Mouse (Mus musculus) left cerebral cortex, postnatal 4 days (tissue): ENCODE results near the gene Igf2bp2. TPM values are rescaled to one million over a fixed set of nuclear protein-coding genes. Genes with fewer than 3 reads are reported as not detected.

Experiments used
- DNase-seq: peaks from one replicate; pipeline ENCODE4 v3.0.0-alpha.2; 2022
- intact Hi-C: fragments of 180-260 bp; cut with DNase I; formaldehyde crosslinking; loops from one replicate; pipeline ENCODE4 v1.15.1; 2025
- total RNA-seq, 2 experiments: library from RNA; stranded (reverse); gene quantifications; 2 replicates each; pipeline ENCODE4 v1.2.3; 2021

Igf2bp2 gene
- total RNA-seq, 2 experiments from 2014 or later: 7.1 to 10.0 TPM

DNA sequence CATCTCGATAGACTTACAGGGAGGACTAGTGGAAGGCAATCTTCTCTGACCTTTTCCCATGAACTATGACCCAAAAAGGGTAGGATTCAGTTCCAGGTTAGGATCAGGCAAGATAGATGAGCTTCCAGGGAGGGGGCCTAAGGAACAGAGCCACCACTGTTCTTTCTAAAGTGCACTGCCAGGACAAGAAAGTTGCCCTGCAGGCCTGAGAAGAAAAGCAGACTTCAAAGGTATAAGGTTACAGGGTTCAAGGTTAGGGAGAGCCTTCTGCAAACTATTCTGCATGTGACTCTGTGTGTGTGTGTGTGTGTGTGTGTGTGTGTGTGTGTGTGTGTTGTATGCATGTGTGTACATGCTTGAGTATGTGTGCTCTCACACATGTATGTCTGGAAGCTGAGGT, 53.1 kb downstream of the Igf2bp2 start:
- intact Hi-C loops: no loop called here
- DNase-seq: no peak

- no peak for DNase-seq
- intact Hi-C loops: no loop called here
Observed at GRCm38 (mm10) chr16:22109159-22109558, 53.9 kb downstream of the Igf2bp2 start.

GRCm38 (mm10) chr16:22107897-22108516, 55.1 kb downstream of the Igf2bp2 start:
- intact Hi-C loops: no loop called here
- peak; percentile 33 for DNase-seq

- DNase-seq: no peak
- intact Hi-C loops: no loop called here
Observed at GRCm38 (mm10) chr16:22106012-22106584, 57.0 kb downstream of the Igf2bp2 start.

DNA sequence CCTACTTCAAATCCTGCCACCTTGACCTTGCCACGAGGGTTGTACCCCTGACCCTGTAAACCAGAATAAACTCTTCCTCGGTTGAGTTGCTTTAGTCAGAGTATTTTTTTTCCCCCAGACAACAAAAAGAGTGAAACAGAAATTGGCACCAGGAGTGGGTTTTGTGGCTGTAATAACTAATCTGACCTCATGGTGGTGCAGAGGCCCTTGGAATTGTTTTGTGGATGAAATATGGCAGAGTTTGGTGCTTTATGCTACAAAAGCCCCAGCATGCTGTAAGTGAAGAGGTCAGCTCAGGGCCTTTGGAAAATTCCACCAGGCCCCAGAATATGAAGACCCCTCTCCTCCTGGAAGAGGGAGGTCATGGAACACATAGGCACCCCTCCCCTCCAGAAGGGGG, 63.0 kb downstream of the Igf2bp2 start:
- DNase-seq: no peak
- intact Hi-C loops: no loop called here

DNA sequence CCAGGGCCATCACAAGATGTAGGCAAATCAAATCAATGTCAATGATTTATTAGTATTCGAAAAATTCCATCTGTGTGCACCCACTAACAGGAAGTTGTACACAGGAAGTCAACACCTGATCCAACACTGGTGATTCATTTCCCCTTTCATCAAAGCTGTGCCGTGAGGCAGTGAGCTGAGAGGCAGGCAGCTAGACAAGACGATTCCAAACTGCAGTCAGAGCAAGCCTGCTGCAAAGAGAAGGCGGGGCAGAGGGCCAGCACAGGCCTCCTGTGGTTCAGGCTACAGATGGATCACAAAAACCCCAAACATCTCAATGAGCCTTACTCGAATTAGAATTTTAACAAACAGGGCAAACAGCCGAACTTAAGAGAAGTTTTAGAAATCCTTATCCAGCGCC, 65.4 kb downstream of the Igf2bp2 start:
- DNase-seq: peak; percentile 75
- intact Hi-C loops: no loop called here

DNA sequence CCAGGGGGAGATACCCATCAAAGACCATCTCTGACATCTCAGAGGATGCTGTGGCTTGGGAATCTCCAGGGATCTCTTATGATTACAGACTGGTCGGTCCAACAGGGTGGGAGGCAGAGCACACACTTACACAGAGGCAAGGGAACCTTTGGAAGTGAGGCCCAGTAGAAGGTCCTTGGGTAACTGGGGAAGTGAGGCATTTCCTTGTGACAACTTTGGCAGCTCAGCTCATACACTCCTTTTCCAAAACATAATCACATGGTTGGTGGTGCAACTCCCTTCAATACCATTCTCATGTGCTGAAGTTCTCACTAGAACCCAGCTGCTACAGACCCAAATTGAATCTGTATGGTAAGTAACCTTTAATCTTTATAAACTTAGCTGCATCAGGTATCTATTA, 67.3 kb downstream of the Igf2bp2 start:
- DNase-seq: no peak
- intact Hi-C loops: no loop called here

DNA sequence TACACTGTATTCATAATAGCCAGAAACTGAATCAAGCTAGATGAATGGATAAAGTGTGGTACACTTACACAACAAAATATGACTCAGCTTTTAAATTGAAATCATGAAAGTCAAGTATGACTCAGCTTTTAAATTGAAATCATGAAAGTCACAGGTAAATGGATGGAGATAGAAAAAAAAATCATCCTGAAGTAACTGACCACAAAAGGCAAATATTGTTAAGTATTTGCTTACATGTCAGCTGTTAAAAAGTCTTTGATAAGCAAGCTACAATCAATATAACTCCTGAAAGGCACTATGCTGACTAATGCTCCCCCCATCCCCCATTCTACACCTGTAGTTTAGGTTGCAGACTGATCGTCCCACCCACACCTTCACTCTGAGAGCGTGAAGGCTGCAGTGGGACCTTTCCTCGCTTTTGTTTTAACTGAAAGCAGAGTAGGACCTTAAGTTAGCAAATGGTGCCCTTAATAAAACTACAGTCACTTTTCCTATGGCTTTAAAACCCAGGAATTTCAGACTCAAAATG, 71.8 kb downstream of the Igf2bp2 start:
- intact Hi-C loops: no loop called here
- DNase-seq: no peak

DNA sequence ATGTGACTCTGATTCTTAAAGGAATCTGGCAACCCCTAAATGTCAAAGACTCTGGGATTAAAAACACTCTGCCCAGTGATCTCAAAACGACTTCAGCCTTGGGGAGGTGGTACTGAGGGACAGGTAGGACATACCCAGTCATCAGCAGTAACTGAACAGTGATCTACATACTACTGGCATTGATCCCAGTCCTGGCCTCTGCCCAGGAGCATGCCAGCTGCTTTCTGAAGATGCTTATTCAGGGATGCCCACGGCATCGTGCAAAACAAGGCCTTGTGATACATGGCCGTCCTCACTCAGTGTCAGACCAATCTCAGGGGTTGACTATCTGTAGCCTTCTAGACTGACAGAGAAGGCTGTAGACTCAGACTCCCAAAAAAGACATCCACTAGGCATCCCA, 77.7 kb downstream of the Igf2bp2 start:
- peak; percentile 89 for DNase-seq
- intact Hi-C loops: no loop called here

DNA sequence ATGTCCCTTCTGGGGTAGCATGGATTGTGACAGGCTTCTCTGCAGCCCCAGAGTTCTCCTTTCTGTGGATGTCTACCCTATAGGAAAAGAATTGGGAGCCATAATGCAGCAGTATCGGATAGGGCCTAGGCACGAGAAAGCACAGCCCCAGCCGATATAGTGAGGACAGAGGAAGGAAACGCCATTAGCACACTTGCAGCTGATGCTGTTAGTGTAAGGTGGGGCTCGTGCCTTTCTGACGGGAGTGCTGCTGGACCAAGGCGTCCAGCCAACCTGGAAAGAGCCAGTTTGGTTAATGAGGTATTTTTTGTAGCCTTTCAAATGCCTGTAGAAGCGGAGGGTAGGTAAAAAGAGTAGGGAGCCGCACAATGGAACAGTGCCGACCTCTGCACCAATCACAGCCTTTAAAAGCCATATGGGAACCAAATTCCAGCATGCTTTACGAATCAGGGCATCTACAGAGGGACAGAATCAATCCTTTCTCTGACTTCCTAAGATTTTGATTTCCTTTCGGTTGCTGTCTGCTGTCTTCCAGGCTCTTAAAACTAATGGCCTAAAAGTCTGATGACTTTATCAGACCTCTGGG, 82.9 kb downstream of the Igf2bp2 start:
- intact Hi-C loops: no loop called here
- no peak for DNase-seq

DNA sequence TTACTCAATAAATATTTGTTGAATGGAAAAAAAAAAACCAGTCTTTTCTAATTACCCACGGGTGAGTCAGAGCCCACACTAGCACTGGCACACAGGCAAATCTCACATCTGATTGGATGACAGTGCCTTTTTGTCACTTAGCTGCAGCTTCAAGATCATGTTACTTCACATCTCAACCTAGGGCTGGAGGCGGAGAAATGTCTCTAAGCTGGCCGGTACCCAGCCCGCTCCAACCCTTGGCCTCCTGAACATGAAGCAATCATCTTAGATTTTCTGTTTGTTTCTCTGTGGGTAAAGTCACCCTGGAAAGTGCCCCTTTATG, 86.5 kb downstream of the Igf2bp2 start:
- DNase-seq: no peak
- intact Hi-C loops: no loop called here

DNA sequence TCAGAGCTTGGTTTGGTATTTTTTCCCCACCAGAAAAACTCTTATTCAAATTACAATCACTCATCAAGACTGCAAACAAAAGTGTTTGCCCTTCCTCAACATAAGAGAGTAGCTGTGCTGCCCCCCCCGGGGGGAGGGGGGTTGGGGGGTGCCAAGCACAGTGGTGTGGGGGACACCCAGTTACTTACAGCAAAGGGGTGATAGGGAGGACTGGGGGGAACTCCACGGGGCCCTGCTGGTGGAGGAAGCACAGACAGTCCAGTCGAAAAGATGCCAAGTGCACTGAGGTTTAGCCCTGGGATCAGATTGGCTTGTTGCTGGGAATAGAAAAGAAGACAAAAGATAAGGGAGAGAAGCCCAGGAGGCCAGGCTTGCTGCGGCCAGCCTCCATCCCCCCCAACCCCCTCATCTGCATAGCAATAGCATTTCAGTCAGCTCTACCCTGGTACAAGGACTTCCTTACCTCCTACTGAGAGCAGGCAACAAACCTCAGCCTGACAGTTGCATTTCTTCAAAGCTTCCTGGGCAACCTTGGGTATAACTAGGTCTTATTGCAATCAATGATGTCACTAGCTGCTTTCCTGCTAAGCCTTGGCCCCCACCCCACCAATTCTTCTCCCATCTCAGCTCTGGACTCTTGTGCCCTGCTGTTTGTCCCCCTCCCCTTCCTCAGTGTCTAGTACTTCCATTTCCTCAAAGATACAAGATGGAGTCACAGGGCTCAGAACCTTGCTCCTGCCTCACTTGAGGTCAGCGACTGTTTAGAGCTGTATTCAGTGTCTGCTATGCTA, 87.1 kb downstream of the Igf2bp2 start:
- DNase-seq: no peak
- intact Hi-C loops: no loop called here

- no peak for DNase-seq
- intact Hi-C loops: no loop called here
Observed at GRCm38 (mm10) chr16:22075067-22075466, 88.0 kb downstream of the Igf2bp2 start.

DNA sequence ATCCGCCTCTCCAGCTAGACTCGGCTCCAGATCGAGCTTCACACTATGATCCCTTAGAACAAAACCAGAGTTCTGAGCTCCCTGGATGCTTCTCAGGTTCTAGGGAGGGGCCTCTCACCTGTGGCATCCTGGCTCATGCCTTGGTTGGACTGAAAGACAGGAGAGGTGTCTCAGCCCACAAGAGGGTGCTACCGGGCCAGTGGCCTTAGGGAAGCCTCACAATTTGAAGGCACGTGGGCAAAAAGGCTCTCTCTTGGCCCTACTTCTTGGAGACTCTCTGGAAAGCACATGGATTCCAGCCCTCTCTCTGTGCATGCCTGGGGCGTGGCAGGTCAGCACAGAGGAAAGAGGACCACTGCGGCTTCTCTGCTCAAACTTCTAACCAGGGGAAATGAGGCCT, 91.7 kb downstream of the Igf2bp2 start:
- intact Hi-C loops: no loop called here
- DNase-seq: no peak

DNA sequence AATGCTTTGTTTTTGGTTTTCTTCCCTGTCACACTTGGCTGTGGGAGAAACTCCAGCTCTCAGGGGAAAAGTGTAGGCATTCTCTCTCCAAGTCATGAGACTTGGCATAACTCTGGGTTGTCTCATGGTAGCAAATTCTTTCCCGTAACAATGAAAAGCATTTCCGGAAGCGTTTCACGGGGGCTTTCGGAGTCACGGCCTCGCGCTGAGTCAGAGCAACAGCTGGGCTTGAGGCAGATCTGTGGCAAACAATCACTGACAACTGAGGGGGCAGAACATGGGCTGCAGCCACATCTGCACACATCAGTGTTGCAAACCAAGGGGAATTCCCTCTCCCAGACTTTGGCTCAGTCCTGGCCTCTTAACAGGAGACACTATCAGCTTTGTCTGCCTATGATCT, 95.7 kb downstream of the Igf2bp2 start:
- intact Hi-C loops: no loop called here
- DNase-seq: no peak

- no peak for DNase-seq
Observed at GRCm38 (mm10) chr16:22065536-22065935, 97.6 kb downstream of the Igf2bp2 start.

GRCm38 (mm10) chr16:22062284-22062683, 100.8 kb downstream of the Igf2bp2 start:
- no peak for DNase-seq
- intact Hi-C loops: no loop called here

More at GRCm38 (mm10) chr16:22065536-22065935, 97.6 kb downstream of the Igf2bp2 start:
- intact Hi-C loops: no loop called here

- DNase-seq: no peak
- intact Hi-C loops: no loop called here
Observed at GRCm38 (mm10) chr16:22061555-22062160, 101.4 kb downstream of the Igf2bp2 start.

DNA sequence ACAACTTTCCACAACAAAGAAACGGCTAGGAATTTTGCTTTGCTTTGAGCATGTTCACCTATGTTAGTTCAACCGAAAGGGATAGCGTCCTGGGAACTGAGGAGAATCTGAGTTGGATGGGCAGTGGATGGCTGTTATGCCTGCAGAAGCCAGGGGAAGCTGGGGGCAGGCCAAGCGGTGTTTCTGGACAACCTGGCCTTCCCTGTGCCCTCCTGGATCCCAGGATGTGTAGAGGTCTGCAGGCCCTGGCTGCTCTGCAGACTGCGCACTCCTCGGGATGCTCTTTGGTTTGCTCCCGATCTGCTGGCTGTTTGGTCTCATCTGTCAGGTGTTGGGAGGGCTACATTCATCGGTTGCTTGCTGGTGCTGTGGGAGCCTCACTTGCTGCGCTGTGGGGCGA, 102.7 kb downstream of the Igf2bp2 start:
- no peak for DNase-seq
- intact Hi-C loops: no loop called here

- intact Hi-C loops: no loop called here
- DNase-seq: no peak
Observed at GRCm38 (mm10) chr16:22058871-22059270, 104.2 kb downstream of the Igf2bp2 start.

- intact Hi-C loops: no loop called here
- no peak for DNase-seq
Observed at GRCm38 (mm10) chr16:22057498-22057897, 105.6 kb downstream of the Igf2bp2 start.
